Mouse (Mus musculus) liver, postnatal 0 days (tissue): ENCODE measurements around the gene Fzd9.

Experiments
- CTCF ChIP-seq: sonication (generic); IDR thresholded peaks from 2 replicates; pipeline ENCODE4 v1.5.1; 2016; ENCODE audit warnings: antibody characterized with exemption, low read depth
- EP300 ChIP-seq: IDR thresholded peaks from 2 replicates; pipeline ENCODE4 v1.6.1; 2016; ENCODE audit warnings: antibody characterized with exemption, low read depth, mild to moderate bottlenecking

DNA sequence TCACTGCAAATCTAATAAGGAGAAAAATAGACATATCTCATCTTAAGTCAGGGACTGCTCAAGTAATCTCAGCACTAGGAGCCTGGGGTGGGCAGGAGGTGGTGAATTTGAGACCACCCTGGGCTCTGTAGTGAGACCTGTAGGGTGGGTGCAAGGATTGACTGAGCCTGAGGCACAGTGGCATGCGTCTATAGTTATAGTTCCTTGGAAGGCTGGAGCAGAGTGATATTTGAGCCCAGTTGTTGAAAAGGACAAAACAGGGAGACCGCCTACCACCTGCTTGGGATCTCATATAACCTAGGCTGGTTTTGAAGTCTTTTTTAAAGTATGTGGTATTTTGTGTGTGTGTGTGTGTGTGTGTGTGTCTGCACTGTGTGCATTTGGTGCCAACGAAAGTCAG, 26.9 kb downstream of the Fzd9 start:
- TF ChIP-seq CTCF (no peak), EP300 (no peak)
